Mouse (Mus musculus): ENCODE data around the gene Ipo9. TPM values are rescaled to one million over a fixed set of nuclear protein-coding genes. Genes with fewer than 3 reads are reported as not detected.
A peak's percentile ranks its signal among the peaks of the same experiment; 100 is the strongest.

Ipo9 gene
- polyA plus RNA-seq, 1 experiment from 2014 or later: 182 TPM

GRCm38 (mm10) chr1:135378576-135378975, 51.7 kb downstream of the Ipo9 start:
- no peak for DNase-seq (ENCODE audit: low spot score)
- Histone ChIP-seq H3K27ac (replicated peaks) (no peak overlapping the region), H3K36me3 (replicated peaks) (peaks cover 23% of the 10 kb centered on the region), H3K4me1 (peaks cover 18% of the 10 kb centered on the region), H3K27me3 (replicated peaks; ENCODE audit: low read depth, poor library complexity, severe bottlenecking) (no peaks in the 10 kb centered on the region), H3K4me3 (no peak overlapping the region), H3K9me3 (no peaks in the 10 kb centered on the region)
- 69% methylated on average over 9 of the region's 9 CpGs for WGBS

DNA sequence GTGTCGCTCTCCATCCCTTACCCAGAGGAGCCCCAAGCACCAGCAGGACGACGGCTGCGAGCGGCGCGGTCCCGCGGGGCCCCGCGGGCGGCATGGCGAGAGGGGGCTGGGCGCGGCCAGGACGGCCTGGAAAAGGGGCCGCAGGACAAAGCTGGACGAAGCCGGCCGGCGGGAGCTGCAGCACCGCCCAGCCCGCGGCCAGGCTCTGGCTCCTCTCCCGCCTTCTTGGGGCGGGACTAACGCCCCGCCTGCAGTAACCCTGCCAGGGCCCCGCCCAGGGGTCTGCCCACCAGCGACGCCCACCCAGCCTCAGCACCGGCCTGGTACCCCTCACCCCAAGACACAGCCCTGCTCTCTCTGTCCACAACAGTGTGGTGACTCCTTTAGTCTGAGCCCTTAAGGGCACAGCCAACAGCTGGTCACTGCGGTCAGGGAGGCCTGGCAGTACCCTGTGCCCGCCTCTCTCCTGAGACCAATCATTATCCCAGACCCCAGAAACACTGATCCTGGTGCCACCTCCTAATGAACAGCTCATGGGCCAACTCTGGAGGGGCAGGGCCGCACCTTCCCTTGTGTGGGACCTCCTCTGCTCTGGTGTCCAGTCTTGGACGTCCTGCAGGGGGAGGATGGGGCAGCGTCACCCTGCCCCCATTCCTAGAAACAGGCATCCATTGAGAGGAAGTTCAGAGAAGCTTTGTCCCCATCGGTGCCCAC, 55.3 kb downstream of the Ipo9 start, which contains the start of gene Shisa4:
TSS of gene Shisa4 (minus strand) at position 370 of the 714 bp plus-strand sequence.
- Histone ChIP-seq H3K4me1 (peaks cover 45% of the 10 kb centered on the region), H3K27me3 (replicated peaks; ENCODE audit: low read depth, poor library complexity, severe bottlenecking) (peaks cover 3% of the 10 kb centered on the region), H3K9me3 (no peaks in the 10 kb centered on the region), H3K4me3 (peak within 1 kb of the TSS; percentile 83), H3K27ac (replicated peaks) (peak within 1 kb of the TSS; percentile 97), H3K36me3 (replicated peaks) (peaks cover 22% of the 10 kb centered on the region; the same call in 1 of the 2 replicates)
- peak; percentile 91 for DNase-seq (ENCODE audit: low spot score)
- 1% methylated on average over 38 of the region's 38 CpGs for WGBS

DNA sequence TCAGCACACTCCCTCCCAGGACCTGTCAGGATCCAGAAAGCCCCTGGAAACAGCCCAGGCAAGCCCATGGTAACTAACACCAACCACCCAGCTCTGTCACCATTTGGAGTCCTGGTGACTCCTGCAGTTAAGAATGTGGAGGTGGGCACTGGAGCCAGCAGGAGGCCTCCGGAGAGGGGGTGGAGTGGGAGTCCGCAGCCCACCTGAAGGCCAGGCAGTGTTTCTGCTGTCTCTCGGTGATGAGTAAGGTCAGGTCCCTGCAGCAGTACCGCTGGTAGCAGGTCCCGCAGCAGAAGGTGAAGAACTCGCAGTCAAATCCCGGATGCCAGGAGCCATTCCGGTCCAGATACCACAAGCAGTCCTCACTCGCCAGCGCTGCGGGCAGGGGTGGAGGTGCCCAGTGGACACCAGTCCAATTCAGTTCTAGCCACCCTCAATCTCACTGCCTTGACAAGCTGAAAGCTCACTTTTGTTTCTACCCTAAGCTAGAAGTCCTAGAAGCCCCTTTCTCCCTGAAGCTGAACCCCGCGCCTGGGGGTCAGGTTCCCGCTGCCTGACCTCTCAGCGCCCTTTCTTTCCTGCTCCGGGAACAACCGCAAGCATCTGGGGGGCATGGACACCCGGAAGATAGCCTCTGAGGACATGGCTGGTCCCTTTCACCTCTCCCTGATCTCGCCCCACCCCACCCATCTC, 56.0 kb downstream of the Ipo9 start:
- peak overlapping the region; percentile 97 for H3K27ac ChIP-seq (replicated peaks)
- DNase-seq (ENCODE audit: low spot score): peak; percentile 60
- H3K27me3 ChIP-seq (replicated peaks; ENCODE audit: low read depth, poor library complexity, severe bottlenecking): peaks cover 10% of the 10 kb centered on the region
- H3K9me3 ChIP-seq: no peaks in the 10 kb centered on the region
- WGBS: 2% methylated on average over 19 of the region's 19 CpGs
- peaks cover 50% of the 10 kb centered on the region for H3K4me1 ChIP-seq
- peak overlapping the region; percentile 83 for H3K4me3 ChIP-seq
- H3K36me3 ChIP-seq (replicated peaks): peaks cover 22% of the 10 kb centered on the region; the same call in 1 of the 2 replicates

GRCm38 (mm10) chr1:135373171-135373677, 57.1 kb downstream of the Ipo9 start:
- H3K4me3 ChIP-seq: peak overlapping the region; percentile 33
- H3K27me3 ChIP-seq (replicated peaks; ENCODE audit: low read depth, poor library complexity, severe bottlenecking): peaks cover 15% of the 10 kb centered on the region
- 67% methylated on average over 4 of the region's 4 CpGs for WGBS
- H3K9me3 ChIP-seq: no peaks in the 10 kb centered on the region
- no peak for DNase-seq (ENCODE audit: low spot score)
- H3K27ac ChIP-seq (replicated peaks): peak overlapping the region; percentile 35
- peaks cover 22% of the 10 kb centered on the region; the same call in 1 of the 2 replicates for H3K36me3 ChIP-seq (replicated peaks)
- peaks cover 61% of the 10 kb centered on the region for H3K4me1 ChIP-seq

GRCm38 (mm10) chr1:135369415-135369814, 60.9 kb downstream of the Ipo9 start:
- no peak overlapping the region for H3K27ac ChIP-seq (replicated peaks)
- no peak overlapping the region for H3K4me3 ChIP-seq
- H3K4me1 ChIP-seq: peaks cover 50% of the 10 kb centered on the region
- peaks cover 22% of the 10 kb centered on the region; the same call in 1 of the 2 replicates for H3K36me3 ChIP-seq (replicated peaks)
- peaks cover 15% of the 10 kb centered on the region for H3K27me3 ChIP-seq (replicated peaks; ENCODE audit: low read depth, poor library complexity, severe bottlenecking)
- H3K9me3 ChIP-seq: no peaks in the 10 kb centered on the region
- 81% methylated on average over 5 of the region's 5 CpGs for WGBS
- no peak for DNase-seq (ENCODE audit: low spot score)

DNA sequence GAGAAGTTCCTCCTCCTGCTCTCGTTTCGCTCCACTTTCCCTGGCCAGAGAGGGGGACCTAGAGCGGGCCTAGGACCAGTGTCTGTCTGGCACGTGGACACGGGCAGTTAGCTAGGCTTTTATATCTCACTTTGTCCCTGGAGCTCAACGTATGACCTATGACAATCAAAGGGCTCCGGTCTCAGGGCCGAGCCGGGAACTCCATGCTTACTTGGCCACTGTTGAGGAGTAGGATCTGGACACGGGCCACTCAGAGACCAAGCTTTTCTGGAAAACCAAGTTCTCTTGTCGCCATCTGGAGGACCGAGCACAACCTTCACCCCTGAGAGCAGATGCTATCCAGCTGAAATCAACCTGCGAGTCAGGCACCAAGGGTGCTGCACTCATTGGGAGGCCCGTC, 61.3 kb downstream of the Ipo9 start:
- WGBS: 9% methylated on average over 14 of the region's 14 CpGs
- peak overlapping the region; percentile 63; the same call in 1 of the 2 replicates for H3K27ac ChIP-seq (replicated peaks)
- H3K9me3 ChIP-seq: no peaks in the 10 kb centered on the region
- peak overlapping the region; percentile 58 for H3K4me3 ChIP-seq
- H3K4me1 ChIP-seq: peaks cover 46% of the 10 kb centered on the region
- peak; percentile 51 for DNase-seq (ENCODE audit: low spot score)
- H3K36me3 ChIP-seq (replicated peaks): peaks cover 22% of the 10 kb centered on the region; the same call in 1 of the 2 replicates
- peaks cover 15% of the 10 kb centered on the region for H3K27me3 ChIP-seq (replicated peaks; ENCODE audit: low read depth, poor library complexity, severe bottlenecking)

- H3K4me1 ChIP-seq: peaks cover 44% of the 10 kb centered on the region
- peaks cover 15% of the 10 kb centered on the region for H3K27me3 ChIP-seq (replicated peaks; ENCODE audit: low read depth, poor library complexity, severe bottlenecking)
- peak overlapping the region; percentile 63 for H3K27ac ChIP-seq (replicated peaks)
- under 1% methylated on average over 20 of the region's 20 CpGs for WGBS
- peaks cover 22% of the 10 kb centered on the region; the same call in 1 of the 2 replicates for H3K36me3 ChIP-seq (replicated peaks)
- no peaks in the 10 kb centered on the region for H3K9me3 ChIP-seq
- peak; percentile 89 for DNase-seq (ENCODE audit: low spot score)
- H3K4me3 ChIP-seq: peak overlapping the region; percentile 58
Observed at GRCm38 (mm10) chr1:135368245-135368644, 62.1 kb downstream of the Ipo9 start.

- WGBS: 79% methylated on average over 8 of the region's 8 CpGs
- Histone ChIP-seq H3K27ac (replicated peaks) (no peak overlapping the region), H3K4me3 (no peak overlapping the region), H3K36me3 (replicated peaks) (peaks cover 17% of the 10 kb centered on the region; the same call in 1 of the 2 replicates), H3K9me3 (no peaks in the 10 kb centered on the region), H3K27me3 (replicated peaks; ENCODE audit: low read depth, poor library complexity, severe bottlenecking) (peaks cover 15% of the 10 kb centered on the region), H3K4me1 (peaks cover 37% of the 10 kb centered on the region)
- DNase-seq (ENCODE audit: low spot score): no peak
Observed at GRCm38 (mm10) chr1:135367595-135367994, 62.7 kb downstream of the Ipo9 start.

- 84% methylated on average over 7 of the region's 7 CpGs for WGBS
- no peak for DNase-seq (ENCODE audit: low spot score)
- H3K27ac ChIP-seq (replicated peaks): no peak overlapping the region
- H3K4me3 ChIP-seq: no peak overlapping the region
- H3K36me3 ChIP-seq (replicated peaks): peaks cover 13% of the 10 kb centered on the region; the same call in 1 of the 2 replicates
- H3K27me3 ChIP-seq (replicated peaks; ENCODE audit: low read depth, poor library complexity, severe bottlenecking): peaks cover 15% of the 10 kb centered on the region
- H3K9me3 ChIP-seq: 0 out of 2 replicates have a peak, but pooled peaks cover 3% of the 10 kb centered on the region
- peaks cover 31% of the 10 kb centered on the region for H3K4me1 ChIP-seq
Observed at GRCm38 (mm10) chr1:135367005-135367404, 63.3 kb downstream of the Ipo9 start.

DNA sequence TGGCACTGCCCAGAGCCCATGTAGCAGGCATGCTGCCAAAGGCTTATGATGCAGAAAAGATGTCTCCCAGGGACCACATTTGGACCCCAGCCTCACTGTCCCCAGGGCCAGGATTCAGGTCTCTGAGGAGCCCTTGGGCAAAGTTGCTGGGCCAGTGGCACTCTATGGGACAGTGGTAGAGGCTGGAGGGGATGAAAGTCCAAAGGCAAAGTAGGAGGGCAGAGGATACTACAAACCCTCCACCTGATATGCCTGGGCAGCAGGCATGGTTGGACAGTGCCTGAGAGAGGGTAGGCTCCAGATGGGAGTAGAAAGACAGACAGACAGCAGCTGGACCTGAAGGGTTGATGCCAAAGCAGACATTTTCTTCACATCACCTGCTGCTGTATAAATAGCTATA, 63.9 kb downstream of the Ipo9 start:
- DNase-seq (ENCODE audit: low spot score): no peak
- Histone ChIP-seq H3K4me1 (peaks cover 25% of the 10 kb centered on the region), H3K9me3 (0 out of 2 replicates have a peak, but pooled peaks cover 6% of the 10 kb centered on the region), H3K27me3 (replicated peaks; ENCODE audit: low read depth, poor library complexity, severe bottlenecking) (peaks cover 15% of the 10 kb centered on the region), H3K4me3 (no peak overlapping the region), H3K27ac (replicated peaks) (no peak overlapping the region), H3K36me3 (replicated peaks) (peaks cover 9% of the 10 kb centered on the region; the same call in 1 of the 2 replicates)

DNA sequence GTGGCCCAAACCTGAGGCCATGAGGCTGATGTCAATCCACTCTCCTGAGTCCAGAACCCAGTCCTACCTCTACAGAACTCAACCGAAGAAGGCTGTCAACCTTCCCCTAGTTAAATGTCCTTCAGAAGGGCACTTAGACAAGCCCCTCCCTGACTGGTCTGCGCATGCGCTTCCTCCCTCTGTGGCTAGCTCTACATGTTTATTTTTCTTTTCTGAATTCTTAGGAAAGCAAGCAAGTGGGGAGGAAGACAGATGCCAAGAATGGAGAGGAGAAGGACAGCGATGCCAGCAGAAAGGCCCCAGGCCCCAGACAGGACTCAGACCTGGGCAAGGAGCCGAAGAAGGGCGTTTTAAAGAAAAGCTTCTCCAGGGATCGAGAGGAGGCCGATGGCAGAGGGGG, 66.9 kb downstream of the Ipo9 start:
- WGBS: 78% methylated on average over 8 of the region's 8 CpGs
- no peak overlapping the region for H3K27ac ChIP-seq (replicated peaks)
- no peaks in the 10 kb centered on the region for H3K36me3 ChIP-seq (replicated peaks)
- DNase-seq (ENCODE audit: low spot score): no peak
- H3K4me3 ChIP-seq: no peak overlapping the region
- no peaks in the 10 kb centered on the region for H3K27me3 ChIP-seq (replicated peaks; ENCODE audit: low read depth, poor library complexity, severe bottlenecking)
- H3K9me3 ChIP-seq: 0 out of 2 replicates have a peak, but pooled peaks cover 6% of the 10 kb centered on the region
- H3K4me1 ChIP-seq: peaks cover 16% of the 10 kb centered on the region

GRCm38 (mm10) chr1:135362115-135362514, 68.2 kb downstream of the Ipo9 start:
- H3K27me3 ChIP-seq (replicated peaks; ENCODE audit: low read depth, poor library complexity, severe bottlenecking): no peaks in the 10 kb centered on the region
- no peak overlapping the region for H3K4me3 ChIP-seq
- H3K36me3 ChIP-seq (replicated peaks): no peaks in the 10 kb centered on the region
- no peak overlapping the region for H3K27ac ChIP-seq (replicated peaks)
- no peak for DNase-seq (ENCODE audit: low spot score)
- H3K9me3 ChIP-seq: 0 out of 2 replicates have a peak, but pooled peaks cover 6% of the 10 kb centered on the region
- peaks cover 18% of the 10 kb centered on the region; the same call in 1 of the 2 replicates for H3K4me1 ChIP-seq

Data from embryonic facial prominence, embryonic 10.5 days (tissue).